Mouse (Mus musculus) gastrocnemius, adult 8-10 months (tissue): ENCODE measurements at regions not wholly inside any gene's neighbourhood (a gene's known extent, or its start where the extent isn't known, plus 50 kb on each side); places are given as distances from the start of the nearest gene placed in this dataset.

Experiments
- DNase-seq, 2 experiments: peaks; one replicate each; pipeline ENCODE4 v3.0.0; 2022; ENCODE audit warnings: low spot score in 2 of 2

DNA sequence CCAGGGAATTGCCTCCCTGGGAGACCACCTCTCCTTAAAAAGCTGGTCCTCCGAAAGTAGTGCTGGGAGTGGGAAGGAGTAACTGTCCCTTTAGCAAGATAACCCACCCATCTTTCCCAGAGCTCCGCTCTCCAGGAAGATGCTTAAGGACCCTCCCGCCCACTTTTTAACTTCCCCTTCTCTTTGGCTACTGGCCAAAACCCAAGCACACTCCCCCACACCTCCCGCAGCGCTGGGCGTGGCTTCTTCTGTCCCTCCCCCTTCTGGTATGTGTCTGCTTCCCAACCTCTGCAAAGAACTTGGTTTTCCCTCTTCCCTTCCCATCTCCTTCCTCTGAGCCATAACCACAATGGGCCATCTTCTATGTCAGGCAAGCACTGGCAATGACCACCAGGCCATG lies 85.4 kb downstream of the Rpap3 start:
- no peak for DNase-seq

DNA sequence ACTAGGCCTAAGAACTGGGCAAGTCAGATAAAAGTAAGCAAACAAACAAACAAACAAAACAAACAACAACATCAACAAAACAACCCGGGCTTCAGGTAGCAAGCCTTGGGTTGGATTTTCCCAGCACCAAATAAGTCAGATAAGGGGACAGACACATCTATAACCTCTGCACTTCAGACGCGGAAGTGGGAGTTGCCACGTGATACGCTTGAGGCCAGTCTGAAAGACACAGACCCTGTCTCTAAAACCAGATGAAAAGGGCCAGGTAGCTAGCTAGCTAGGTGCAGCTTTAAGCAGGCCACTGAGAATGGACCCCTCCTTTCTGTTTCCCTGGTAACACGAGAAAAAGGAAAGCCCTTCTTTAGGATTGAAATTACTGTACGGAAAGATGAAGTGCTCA lies 85.9 kb downstream of the Rpap3 start:
- no peak for DNase-seq

DNA sequence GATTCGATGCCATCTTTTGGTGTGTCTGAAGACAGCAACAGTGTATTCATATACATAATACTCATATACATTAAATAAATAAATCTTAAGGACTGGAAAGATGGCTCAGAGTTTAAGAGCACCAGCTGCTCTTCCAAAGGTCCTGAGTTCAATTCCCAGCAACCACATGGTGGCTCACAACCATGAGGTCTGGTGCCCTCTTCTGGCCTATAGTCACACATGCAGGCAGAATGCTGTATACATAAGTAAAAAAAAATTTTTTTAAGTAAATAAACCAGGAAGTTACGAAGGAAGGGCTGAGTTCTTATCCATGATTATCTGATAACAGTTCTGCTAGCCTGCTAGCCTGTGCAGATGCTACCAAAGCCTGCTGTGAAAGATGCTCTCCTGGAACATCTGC lies 93.3 kb downstream of the Rpap3 start:
- no peak for DNase-seq

DNA sequence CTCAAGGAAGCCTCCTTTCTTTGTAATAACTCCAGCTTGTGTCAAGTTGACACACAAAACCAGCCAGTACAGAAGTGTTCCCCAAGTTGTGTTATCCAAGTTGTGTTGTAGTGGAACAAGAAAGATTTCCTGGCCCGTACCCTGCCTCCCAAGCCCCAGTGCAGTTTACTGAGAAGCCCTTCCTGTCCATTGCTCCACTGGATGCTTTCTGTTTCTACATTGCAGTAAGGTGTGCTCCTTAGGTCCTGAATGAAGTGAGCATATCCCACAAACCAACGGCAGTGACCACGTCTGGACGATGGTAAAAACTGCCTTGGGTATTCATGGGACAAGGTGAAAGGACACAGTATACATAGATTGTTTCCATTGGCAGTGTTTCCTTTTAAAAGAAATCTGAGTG lies 94.9 kb downstream of the Rpap3 start:
- no peak for DNase-seq

DNA sequence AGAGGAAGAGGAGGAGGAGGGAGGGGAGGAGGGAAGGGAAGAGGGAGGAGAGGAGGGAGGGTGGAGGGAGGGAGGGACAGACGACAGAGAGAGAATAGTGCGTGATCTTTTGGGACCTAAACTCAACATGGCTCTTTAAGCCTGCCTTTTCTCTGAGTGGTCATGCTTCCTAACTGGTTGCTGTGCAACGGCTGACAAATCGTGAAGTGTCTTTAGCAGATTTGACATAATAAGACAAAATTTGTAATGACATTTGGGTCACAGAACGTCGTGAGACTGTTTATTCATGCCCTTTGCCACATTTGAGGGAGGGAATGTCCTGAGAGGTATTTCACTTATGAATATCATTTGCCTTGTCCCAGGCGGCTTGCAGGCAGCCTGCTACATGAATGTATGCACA lies 96.1 kb downstream of the Rpap3 start:
- DNase-seq: no peak

DNA sequence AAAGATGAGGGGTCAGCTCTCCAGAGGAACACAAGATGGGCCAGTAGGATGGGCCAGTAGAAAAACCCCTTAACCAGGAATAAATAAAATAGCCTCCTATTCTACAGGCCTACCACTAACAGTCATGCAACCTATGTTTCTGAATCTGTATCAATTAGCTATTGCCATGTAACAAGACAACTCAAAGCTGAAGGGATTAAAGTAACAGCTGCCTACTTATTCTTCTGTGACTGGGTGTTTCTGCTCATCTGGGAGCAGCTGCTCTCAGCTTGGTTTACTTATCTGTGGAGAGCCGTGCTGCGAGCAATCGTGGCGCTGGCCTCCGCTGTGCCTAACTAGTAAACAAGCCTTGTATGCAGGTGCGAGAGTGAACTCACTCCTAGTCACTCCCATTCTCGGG lies 97.0 kb downstream of the Rpap3 start:
- DNase-seq: no peak

DNA sequence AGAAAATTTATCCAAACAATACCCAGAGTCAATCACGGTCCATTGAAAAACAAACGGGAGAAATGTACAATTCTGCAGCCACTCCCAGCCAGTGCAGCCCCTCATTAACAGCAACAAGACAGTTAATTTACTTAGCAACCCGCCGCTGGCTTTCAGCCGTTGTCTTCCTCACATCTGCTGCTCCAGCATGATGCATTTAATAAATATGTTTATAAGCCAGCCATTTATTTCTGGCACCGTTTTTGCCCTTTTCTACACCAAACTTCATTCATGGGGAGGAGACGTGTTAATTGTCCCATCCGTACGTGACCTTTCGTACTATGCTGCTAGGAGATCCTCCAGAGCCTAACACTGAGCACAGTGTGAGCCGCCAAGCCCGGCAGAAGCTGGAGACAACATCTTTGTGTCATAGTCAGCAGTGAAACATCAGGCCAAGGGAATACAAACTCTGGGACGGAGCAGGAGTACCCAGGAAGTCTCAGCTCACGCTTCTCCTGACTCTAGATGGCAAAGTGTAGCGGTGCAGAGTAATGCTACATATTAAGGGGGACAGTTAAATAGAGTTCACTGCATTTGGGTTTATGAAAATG lies 97.9 kb downstream of the Rpap3 start:
- peak in 1 of 2 experiments; percentile 18 for DNase-seq

DNA sequence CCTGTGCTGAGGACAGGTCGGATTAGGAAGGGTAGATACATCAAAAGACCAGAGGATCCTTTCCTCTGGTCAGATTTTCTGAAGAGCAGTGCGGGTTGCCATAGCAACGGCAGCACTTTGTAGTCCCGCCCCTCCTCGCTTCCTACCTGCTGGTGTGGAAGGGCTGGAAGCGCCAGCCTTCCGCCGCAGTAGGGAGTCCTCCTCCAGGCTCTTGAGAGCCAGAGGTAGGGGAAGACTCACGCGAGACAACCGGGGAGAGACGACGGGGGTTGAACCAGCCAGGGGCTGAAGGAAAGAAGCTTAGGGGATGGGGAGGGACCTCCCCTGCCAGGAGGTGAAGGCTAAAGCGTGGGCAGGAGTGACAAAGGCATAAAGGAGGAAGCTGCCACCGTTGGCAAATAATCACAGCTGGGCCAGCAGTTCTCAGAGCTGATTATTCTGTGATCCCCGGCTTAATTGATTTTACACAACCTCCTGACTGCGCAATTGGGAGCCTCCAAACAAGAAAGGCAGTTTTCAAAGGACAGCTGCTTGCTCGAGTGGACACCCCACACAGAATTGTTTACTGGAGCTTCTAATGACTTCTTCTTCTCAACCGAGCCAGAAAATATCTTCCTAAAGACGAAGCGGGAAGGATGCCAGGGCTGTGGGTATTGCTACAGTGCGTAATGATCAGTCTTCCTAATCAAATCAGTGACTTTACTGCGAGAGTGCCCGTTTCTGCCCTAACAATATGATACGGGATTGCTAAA lies 98.8 kb downstream of the Rpap3 start:
- DNase-seq: no peak

DNA sequence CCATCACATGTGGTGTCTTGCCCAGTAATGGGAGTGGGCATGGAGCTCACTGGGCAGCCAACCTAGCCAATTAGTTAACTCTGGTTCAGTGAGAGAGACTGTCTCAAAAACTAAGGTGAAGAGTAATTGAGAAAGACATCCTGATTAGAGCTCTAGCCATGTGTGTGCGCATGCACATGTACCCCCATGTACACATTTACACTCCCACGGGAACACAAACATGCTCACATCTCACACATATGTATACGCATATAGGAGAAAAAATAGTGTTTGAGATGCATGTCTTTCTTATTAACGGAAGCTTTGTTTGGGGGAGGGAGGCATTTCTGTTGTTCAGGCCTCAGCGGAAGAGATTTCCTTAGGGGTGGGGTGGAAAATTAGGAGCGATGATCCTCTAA lies 99.4 kb downstream of the Rpap3 start:
- DNase-seq: no peak

DNA sequence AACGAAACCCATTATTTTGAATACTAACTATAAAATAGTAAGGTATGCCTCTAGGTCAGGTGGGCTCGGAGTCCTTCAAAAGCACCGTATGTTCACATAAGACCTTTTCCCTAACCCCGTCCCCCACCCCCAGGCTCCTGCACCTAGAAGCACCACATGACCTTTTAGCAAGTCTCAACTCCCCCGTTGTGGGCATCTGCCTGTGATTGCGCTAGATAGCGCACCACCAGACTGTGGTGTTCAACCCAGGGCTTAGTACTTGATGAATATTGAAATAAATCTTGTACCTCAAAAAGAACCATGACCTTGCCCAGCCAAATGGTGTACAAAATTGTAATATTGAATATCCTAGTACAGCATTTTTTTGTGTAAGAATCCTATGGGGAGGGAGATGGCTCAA lies 99.8 kb downstream of the Rpap3 start:
- no peak for DNase-seq

DNA sequence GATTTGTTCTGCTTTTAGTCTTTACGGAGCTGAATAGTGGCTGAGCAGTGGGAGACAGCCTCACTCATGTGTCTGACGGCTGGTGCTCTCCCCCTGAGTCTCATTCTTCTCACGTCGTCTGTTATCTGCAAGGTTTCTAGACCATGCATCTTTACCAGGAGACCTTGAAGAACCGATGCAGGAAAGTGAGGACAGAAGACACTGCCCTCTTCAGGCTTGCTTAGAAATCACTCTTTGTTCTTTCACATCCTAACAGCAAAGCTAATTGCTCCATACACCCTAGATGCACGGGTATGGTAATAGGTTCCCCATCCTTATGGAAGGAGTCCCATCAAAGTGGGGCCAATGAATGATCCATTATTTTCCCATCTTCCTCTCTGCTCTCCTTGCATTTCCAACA lies 102.1 kb downstream of the Rpap3 start:
- DNase-seq: no peak

DNA sequence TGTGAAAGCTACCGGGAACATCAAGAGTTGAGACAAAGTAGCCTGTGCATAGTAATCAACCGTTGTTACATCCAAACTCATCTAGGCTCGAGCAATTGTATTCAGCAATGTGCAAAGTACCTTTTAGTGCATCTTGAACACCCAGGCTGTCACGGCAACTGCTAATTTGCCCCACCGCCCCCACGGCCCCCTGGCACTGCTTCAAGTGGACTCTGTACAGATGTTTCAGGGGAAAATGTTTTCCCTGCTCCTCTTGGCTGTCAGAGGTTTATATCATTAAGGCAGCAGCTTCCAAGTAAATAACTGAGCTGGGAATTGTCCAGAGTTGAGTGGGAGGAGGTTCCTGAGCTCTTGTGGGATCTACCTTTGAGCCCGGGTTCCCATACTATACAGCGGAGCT lies 107.4 kb downstream of the Rpap3 start:
- DNase-seq: no peak

DNA sequence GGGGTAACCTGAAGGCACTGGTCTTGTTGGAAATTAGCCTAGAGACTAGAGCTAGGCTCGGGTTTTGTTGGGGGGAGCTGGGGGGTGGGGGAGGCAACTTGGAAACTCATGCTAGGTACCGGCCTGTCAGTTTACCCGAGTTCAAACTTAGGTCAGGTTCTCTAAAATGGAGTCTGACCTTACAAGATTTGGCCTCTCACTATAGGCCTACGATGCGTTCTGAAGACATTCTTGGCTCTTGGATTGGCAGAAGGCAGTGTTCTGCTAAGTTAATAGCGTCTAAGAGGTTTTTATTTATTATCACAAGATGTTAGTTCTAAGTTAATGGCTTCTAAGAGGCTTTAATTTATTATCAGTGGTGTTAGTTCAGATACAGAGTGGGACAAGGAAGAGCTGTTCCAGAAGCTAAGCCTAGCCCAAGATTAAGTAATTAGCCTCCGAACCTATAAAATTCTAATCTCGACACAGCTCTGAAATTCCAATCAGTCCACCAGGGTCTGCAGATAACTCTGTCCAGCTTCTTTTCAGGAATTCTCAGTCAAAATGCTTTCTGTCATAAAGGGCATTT lies 109.0 kb downstream of the Rpap3 start:
- no peak for DNase-seq

DNA sequence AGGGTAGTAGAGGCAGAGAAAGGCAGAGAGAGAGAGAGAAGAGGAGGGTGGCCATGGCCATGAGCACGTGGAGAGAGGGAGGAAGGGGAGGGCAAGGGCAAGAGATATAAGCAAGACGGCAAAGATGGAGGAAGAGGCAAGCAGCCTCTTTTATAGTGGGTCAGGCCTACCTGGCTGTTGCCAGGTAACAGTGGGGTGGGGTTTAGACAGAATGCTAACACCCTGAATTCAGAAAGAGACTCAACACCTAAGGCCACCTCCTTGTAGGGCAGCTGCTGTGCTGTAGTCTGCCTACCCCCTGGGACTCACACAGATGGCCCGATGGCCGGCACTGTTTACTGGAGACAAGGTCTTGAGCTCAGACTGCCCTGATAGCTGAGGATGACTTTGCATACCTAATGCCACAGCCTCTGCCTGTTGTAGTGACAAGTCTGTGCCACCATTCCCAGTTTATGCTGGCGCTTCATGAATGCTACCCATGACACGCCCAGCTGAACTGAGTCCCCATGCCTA lies 110.3 kb downstream of the Rpap3 start:
- DNase-seq: no peak

DNA sequence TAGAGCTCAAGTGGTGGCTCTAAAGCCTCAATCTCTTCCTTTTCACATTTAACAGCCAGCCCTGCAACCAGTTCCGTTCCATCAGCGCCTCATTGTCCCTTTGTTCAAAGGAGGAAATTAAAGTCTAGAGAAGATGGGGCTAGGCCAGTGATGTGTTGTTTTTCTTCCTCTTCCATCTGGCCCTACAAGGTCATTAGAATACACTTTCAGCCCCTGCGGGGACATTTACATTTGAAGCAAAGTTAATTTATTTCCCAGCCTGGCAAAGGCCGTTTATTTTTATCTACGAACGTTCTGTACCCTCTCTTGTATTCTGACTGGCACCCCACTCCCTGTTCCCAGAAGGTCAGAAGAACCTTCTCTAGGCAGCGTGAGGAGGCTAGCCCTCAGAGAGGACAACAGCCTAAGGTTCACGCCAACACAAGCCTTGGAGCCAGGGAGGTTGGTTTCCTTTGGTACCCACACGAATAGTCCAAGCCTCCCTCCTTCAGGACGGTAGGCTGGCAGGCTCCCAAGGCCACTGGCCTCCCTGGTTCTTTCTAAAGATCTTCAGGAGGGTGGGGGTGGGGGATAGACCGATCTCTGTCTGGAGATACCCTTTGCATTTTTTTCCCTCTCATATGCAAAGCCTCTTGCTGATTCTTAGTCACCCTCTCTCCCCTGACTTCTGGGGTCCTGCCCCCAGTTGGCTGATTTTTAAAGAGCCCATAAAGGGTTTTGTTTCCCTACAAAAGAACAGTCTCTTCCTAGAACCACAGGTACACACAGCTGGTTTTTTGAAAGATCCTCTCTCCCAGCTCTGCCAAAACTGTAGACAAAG lies 111.6 kb downstream of the Rpap3 start:
- no peak for DNase-seq

DNA sequence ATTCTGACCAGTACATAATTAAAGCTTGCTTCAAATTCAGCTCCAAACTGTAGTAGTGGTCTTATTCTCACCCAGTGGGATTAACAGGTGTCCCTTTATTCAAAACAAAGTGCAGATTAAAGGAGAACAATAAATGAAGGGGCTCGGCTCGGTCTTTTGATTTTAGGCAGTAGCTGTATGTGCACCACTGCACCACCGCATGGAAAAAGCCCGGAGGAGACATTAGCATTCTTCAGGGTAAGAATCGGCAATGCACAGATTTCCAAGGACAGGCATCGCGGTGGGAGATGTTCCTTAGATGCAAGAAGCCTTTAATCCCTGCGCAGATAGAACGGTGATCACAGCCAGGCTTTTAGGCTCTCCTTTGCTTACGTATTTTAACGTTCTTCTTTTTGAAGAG lies 112.8 kb downstream of the Rpap3 start:
- no peak for DNase-seq

DNA sequence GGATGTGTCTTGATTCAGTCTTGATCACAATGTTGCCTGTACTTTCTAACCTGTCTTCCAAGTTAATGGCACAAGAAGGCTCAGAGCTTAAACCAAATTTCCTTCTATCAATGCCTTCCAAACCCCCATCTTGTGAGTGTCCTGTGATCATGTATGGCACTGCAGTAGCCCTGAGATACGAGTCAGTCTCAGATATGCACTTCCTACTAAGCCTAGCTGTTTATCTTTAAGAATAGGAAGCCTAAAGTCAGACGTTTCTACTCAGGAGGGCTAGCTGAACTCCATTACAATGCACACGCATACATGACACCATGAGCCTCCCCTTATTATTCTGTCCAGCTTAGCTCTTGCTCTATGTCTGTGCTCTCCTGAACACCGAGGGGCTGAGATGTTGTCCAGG lies 114.2 kb downstream of the Rpap3 start:
- DNase-seq: no peak

DNA sequence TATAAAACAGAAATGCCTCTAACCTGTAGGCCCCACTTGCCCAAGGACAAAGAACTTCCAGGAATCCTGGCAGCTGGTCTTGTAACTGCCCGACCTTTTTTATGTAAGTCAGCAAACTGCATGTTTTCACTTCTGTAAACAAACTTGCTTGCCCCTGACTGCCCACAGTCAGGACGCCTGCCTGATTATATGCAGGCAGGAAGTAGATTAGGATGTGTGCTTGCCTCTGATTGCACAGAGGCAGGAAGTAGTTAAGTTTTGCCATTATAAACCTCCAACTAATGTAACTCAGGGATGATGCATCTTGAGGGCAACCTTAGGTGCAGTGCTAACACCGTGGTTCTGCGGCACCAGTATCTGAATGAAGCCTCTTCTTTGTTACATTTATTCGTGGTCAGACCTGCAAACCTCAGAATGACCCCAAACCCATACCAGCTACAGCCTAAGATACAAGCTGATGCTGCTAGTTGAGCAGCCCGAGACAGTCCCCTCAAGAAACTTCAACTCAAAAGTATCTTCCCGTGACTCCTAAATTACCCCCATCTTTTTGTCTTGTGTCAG lies 114.8 kb downstream of the Rpap3 start:
- DNase-seq: no peak

DNA sequence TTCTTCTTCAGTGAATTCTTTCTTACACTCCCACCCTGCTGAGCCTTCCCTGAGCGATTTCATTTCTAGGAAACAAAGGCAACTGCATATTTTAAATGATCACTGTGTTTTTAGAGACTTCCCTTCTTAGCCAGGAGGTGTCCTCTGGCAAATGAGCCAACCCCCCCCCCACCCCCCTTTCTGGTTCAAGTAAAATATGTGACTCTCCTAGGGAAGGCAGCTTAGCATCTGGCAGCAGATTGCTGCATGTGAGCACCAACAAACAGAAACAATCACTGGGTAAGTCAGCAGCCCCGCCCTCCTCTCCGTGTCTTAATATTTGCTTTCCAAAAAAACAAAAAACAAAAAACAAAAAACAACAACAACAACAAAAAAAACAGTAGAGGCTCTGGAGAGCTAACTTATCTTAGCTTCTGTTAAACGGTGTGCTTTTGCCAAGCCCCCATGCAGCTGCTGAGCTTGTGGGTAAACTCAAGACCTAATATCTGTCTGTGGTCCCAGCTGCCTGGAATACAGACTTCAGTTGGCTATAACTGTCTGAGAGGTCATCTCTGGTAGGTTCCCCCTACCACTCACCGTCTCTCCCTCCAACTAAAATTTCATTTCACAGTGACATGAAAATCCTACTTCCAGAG lies 117.9 kb downstream of the Rpap3 start:
- no peak for DNase-seq

DNA sequence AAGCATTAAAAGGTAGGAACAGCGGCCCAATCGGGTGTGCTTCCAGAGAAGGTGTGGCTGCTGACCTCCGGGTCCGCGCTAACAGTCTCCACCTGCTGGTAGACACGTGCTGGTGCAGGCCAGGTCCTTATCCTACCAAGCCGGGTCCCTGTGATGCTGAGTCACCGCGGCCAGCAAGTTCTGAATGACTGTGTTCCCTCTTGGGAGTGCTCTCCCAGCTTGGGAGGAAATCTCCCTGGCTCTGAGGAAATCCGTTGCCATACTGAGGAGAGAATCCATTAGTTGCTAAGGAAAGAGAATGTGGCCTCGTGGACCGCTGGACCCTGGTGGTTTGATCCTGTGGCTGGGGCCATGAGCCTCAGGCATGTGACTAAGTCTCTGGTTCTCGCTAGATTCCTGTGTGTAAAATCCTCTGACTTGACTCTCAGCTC lies 123.9 kb downstream of the Rpap3 start:
- DNase-seq: peak; percentile 59 to 71

DNA sequence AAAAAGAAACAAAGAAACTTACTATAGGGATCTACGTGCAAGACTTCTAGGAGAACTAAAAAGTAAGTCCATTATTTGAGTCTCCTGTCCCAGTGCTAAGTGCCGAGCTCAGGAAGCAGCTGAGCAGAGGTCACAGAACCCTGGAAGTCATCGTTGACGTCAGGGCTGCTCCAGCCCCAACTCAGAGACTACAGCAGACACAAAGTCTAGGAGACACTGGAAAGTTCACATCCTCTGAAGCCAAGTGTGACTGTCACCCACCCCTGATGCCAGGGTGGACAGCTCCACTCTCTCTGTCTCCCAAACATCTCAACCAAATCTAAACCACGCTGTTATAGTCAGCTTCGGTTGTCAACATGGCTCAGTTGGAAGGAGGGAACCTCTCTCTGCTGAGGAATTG lies 124.9 kb downstream of the Rpap3 start:
- DNase-seq: no peak
